8 mouse cellular contexts compared by ENCODE assay signal in the genomic region with DNA sequence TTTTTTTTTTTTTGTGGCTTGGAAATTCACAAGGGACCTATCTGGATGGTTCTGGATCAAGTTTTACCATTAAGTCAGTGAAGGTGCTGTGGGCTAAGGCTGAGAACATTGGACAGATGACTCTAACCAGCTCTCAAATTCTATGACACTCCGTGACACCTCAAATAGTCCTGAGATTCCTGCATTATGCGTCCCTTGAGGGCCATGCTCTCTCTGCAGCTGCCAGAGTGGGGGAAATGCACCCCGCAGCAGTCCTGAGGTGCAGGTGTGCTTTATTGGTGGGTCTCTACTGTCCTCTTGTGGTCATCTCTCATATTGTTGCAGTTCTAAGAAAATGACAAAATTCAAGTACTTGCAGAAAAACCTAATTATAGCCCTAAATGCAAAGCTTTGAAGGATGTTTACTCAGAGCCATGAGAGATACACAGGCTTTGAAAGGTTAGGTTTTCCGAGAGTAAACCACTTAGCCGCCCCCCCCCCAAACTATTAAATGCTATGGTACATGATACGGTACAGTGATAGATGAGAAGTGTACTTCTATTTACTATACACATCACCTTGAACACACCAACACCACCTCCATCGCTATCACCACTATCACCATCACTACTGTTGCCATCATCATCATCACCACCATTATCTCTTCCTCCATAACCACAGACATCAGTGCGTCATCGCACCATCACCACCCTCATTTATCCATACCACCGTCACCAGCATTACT. TPM values are rescaled to one million over a fixed set of nuclear protein-coding genes. Genes with fewer than 3 reads are reported as not detected.
DNase-seq lines count a peak whose midpoint lies in the region; ATAC-seq lines count a peak whose summit lies in the region.

No protein-coding gene starts in this region.

- H3K27me3 ChIP-seq in hindbrain, embryonic 14.5 days (ENCODE audit: control insufficient read depth, insufficient read depth, low read length), result no peaks in the 10 kb centered on the region
- H3K27me3 ChIP-seq in neural tube, embryonic 13.5 days, result no peaks in the 10 kb centered on the region

- H3K36me3 ChIP-seq in hindbrain, embryonic 14.5 days (replicated peaks; ENCODE audit: control insufficient read depth, insufficient read depth), result no peaks in the 10 kb centered on the region
- H3K36me3 ChIP-seq in neural tube, embryonic 13.5 days, result no peaks in the 10 kb centered on the region

- ATAC-seq in frontal cortex, adult (ENCODE audit: low TSS enrichment), result peak; percentile 88
- ATAC-seq in hindbrain, embryonic 14.5 days (ENCODE audit: low FRiP score), result peak; percentile 71; the same call in 1 of the 2 replicates
- ATAC-seq in neural tube, embryonic 13.5 days (ENCODE audit: low read depth), result peak; percentile 81; the same call in 1 of the 2 replicates

- H3K9me3 ChIP-seq in hindbrain, embryonic 14.5 days (ENCODE audit: control insufficient read depth, low read length), result no peaks in the 10 kb centered on the region
- H3K9me3 ChIP-seq in neural tube, embryonic 13.5 days, result no peaks in the 10 kb centered on the region

- H3K4me1 ChIP-seq in hindbrain, embryonic 14.5 days (replicated peaks; ENCODE audit: control insufficient read depth, insufficient read depth, low read length), result no peaks in the 10 kb centered on the region
- no peaks in the 10 kb centered on the region for H3K4me1 ChIP-seq in neural tube, embryonic 13.5 days (replicated peaks)

- intact Hi-C loops in heart, postnatal 25 days (cut with DNase I), result no loop called here

- H3K27ac ChIP-seq in hindbrain, embryonic 14.5 days, result no peak overlapping the region
- H3K27ac ChIP-seq in neural tube, embryonic 13.5 days (replicated peaks), result no peak overlapping the region

- 57% methylated on average over 10 of the region's 10 CpGs for WGBS in hindbrain, embryonic 14.5 days
- 63% methylated on average over 10 of the region's 10 CpGs for WGBS in neural tube, embryonic 13.5 days

- H3K4me3 ChIP-seq in hindbrain, embryonic 14.5 days (replicated peaks; ENCODE audit: low read length), result no peak overlapping the region
- H3K4me3 ChIP-seq in neural tube, embryonic 13.5 days, result no peak overlapping the region

- no peak for DNase-seq in frontal cortex, postnatal 14 days (ENCODE audit: low spot score in 2 of 2)
- peak; percentile 43 for DNase-seq in thymus, postnatal 0 days (ENCODE audit: low spot score)
- DNase-seq in thymus, adult 18-20 months, result no peak
- peak; percentile 80 for DNase-seq in hindbrain, embryonic 14.5 days (ENCODE audit: low spot score)
- DNase-seq in heart, postnatal 25 days (ENCODE audit: low spot score), result no peak
- no peak for DNase-seq in urinary bladder, postnatal 10 days (ENCODE audit: low spot score)

- H3K9ac ChIP-seq in hindbrain, embryonic 14.5 days, result no peak overlapping the region
- H3K9ac ChIP-seq in neural tube, embryonic 13.5 days, result no peak overlapping the region

- H3K4me2 ChIP-seq in hindbrain, embryonic 14.5 days (replicated peaks), result no peak overlapping the region
- H3K4me2 ChIP-seq in neural tube, embryonic 13.5 days, result no peak overlapping the region

RNA-seq across cellular contexts. Expression of a gene that starts 17.2 kb away (rescaled TPM):
- polyA plus RNA-seq in thymus, postnatal 0 days (2015; fragmentation: Nextera tagmentation; extraction: Ambion mirVana), result 47.5 and 50.8 TPM in 2 replicates
- 58.7 and 60.3 TPM in 2 replicates for polyA plus RNA-seq in hindbrain, embryonic 14.5 days (2014; fragmentation: Nextera tagmentation; extraction: Ambion mirVana)
- 48.1 and 51.7 TPM in 2 replicates for polyA plus RNA-seq in neural tube, embryonic 13.5 days (2015; fragmentation: Nextera tagmentation; extraction: Ambion mirVana)
- total RNA-seq in heart, postnatal 25 days (2021), result 10 to 100 TPM; 21.2 to 28.0 TPM

RNA-seq across cellular contexts. Expression of a gene that starts 50.6 kb away (rescaled TPM):
- polyA plus RNA-seq in thymus, postnatal 0 days (2015; fragmentation: Nextera tagmentation; extraction: Ambion mirVana), result not detected in 2 replicates
- polyA plus RNA-seq in hindbrain, embryonic 14.5 days (2014; fragmentation: Nextera tagmentation; extraction: Ambion mirVana), result 0.88 and 1.2 TPM in 2 replicates
- 0.06 and 0.08 TPM in 2 replicates for polyA plus RNA-seq in neural tube, embryonic 13.5 days (2015; fragmentation: Nextera tagmentation; extraction: Ambion mirVana)
- total RNA-seq in heart, postnatal 25 days (2021), result not detected

Comparison
In these comparisons a context has a peak if more than half of its experiments do, and no peak if none do; other contexts are left out.
1. DNase-seq: peak in thymus, postnatal 0 days (single experiment) and hindbrain, embryonic 14.5 days (single experiment); none in frontal cortex, postnatal 14 days (0 of 2), thymus, adult 18-20 months (0 of 2), heart, postnatal 25 days (single experiment) and urinary bladder, postnatal 10 days (single experiment).
2. Peak in every context shown above with its lines, with median percentiles within 50 percentile points of each other: ATAC-seq.